Mouse (Mus musculus): ENCODE measurements around the gene Cacng6. TPM values are rescaled to one million over a fixed set of nuclear protein-coding genes. Genes with fewer than 3 reads are reported as not detected.

The Cacng6 gene
- total RNA-seq, 1 experiment from 2014 or later = not detected

DNA sequence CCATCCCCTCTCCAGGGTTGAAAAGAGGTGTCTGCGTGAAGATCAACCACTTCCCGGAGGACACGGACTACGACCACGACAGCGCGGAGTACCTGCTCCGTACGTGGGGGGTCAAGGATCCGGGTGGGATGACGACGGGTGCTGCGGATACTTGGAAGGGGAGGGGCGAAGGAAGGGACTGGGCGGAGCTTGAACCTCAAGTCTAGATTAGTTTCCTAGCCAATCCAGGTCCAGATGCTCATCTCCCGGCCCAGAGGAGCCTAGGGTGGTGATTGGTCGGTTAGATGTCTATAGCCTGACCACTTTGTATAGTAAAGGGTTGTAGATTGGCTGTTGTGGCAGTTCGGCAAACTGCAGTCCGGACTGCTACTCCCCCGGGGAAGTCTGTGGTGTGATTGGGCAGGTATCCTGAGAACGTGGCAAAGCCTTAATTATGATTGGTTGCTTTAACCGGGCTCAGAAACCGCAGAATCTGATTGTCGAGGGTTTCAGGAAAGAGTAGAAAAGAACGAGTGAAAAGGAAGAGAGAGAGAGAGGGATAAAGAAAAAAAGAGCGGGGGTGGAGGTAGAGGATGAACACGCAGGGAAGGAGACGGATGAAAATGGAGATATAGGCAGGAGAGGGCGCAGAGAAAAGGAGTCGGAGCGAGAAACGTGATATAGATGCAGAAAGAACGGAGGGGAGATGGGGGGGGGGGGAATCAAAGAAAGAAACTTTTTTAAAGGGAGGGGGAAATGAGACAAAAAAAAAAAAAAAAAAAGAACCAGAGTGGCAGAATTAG is 12.6 kb upstream of the Cacng6 start:
- peak; percentile 24 to 40; a peak in 2 of 4 replicates for ATAC-seq (replicated peaks in 1 of 2; ENCODE audit: insufficient read depth in 1 of 2, low FRiP score in 2 of 2, low TSS enrichment in 1 of 2, low read depth in 1 of 2, poor library complexity in 2 of 2, severe bottlenecking in 2 of 2)

DNA sequence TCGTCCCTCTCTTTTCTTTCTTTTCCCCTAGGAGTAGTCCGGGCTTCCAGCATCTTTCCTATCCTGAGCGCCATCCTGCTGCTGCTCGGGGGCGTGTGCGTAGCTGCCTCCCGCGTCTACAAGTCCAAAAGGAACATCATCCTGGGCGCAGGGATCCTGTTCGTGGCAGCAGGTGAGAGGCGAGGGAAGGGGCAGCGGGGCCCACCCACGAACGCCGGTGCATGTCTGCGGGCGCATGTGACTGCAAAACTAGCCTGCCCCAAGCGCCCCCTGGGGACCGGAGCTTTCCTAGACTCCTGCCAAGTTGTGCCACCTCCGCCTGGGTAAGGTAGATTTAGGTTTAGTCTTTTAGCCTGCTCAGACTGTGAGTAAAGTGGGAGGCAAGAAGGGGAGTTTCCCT is 12.0 kb upstream of the Cacng6 start:
- no peak for ATAC-seq (replicated peaks in 1 of 2; ENCODE audit: insufficient read depth in 1 of 2, low FRiP score in 2 of 2, low TSS enrichment in 1 of 2, low read depth in 1 of 2, poor library complexity in 2 of 2, severe bottlenecking in 2 of 2)

DNA sequence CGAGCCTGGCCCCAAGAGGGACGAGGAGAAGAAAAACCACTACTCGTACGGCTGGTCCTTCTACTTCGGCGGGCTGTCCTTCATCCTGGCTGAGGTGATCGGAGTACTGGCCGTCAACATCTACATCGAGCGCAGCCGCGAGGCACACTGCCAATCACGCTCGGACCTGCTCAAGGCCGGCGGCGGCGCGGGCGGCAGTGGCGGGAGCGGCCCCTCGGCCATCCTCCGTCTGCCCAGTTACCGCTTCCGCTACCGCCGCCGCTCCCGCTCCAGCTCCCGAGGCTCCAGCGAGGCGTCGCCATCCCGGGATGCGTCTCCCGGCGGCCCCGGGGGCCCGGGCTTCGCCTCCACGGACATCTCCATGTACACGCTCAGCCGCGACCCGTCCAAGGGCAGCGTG is 9.1 kb upstream of the Cacng6 start:
- no peak for ATAC-seq (replicated peaks in 1 of 2; ENCODE audit: insufficient read depth in 1 of 2, low FRiP score in 2 of 2, low TSS enrichment in 1 of 2, low read depth in 1 of 2, poor library complexity in 2 of 2, severe bottlenecking in 2 of 2)

DNA sequence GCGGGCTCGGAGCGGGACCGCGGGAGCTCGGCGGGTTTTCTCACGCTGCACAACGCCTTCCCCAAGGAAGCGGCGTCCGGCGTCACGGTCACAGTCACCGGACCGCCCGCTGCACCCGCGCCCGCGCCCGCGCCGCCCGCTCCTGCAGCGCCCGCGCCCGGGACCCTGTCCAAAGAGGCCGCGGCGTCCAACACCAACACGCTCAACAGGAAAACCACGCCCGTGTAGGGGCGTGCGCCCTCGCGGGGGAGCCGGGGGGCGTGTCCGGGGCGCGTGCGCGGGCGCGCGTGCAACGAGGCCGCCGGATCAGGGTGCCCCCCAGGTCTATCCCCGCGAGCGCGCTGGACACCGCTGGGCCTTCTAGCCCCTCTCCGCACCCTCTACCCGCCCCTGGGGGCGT is 8.6 kb upstream of the Cacng6 start:
- no peak for ATAC-seq (replicated peaks in 1 of 2; ENCODE audit: insufficient read depth in 1 of 2, low FRiP score in 2 of 2, low TSS enrichment in 1 of 2, low read depth in 1 of 2, poor library complexity in 2 of 2, severe bottlenecking in 2 of 2)

DNA sequence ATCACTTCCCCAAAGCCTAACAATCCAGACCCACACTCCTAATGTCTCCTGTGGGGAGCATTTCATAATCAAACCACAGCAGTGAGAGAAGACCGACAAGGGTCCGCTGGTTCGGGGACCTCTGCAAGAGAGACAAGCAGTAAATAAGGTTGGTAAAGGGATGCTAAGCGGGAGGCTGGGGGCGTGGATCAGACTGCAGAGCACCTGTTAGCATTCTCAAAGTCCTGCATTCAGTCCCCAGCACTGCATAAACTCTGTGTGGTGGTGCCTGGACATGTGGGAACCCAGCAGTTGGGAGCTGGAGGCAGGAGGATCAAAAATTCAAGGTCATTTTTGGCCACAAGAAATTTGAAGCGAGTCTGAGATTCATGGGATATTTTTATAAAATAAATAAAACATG is 4.1 kb upstream of the Cacng6 start:
- ATAC-seq (replicated peaks in 1 of 2; ENCODE audit: insufficient read depth in 1 of 2, low FRiP score in 2 of 2, low TSS enrichment in 1 of 2, low read depth in 1 of 2, poor library complexity in 2 of 2, severe bottlenecking in 2 of 2) = no peak

DNA sequence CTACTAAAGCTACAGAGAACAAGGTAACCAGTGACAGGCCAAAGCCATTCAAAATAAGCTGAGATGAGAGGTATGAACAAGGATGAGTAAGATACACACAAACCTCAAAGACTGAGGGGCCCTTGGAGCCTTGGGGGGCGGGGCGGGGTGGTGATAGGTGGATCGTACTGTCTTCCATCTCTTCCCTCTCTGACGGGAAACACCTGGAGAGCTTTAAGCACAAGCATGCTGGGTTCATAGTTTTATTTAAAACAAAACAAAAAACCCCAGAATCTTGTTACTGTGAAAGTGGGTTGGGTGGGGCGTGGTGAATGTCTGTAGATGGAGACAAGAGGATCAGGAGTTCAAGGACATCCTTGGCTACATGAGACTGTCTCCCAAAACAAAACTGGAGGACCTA is 3.5 kb upstream of the Cacng6 start:
- no peak for ATAC-seq (replicated peaks in 1 of 2; ENCODE audit: insufficient read depth in 1 of 2, low FRiP score in 2 of 2, low TSS enrichment in 1 of 2, low read depth in 1 of 2, poor library complexity in 2 of 2, severe bottlenecking in 2 of 2)

DNA sequence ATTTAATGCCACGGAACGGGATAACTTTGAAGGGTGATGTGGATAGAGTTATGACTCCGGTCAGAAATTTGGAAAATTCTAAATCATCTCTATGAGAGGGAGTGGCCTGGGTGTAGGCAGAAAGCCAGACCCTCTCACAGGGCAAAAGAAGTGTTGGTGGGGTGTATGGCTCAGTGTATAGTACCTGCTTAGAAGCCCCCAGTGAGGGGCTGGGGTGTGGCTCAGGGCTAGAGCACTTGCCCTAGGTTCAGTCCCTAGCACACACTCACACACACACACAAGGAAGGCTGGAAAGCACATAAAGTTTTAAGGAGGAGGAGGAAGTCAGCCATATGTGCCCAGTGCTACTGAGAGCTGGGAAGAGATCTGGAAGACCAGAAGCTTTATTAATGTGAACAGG is 2.7 kb upstream of the Cacng6 start:
- no peak for ATAC-seq (replicated peaks in 1 of 2; ENCODE audit: insufficient read depth in 1 of 2, low FRiP score in 2 of 2, low TSS enrichment in 1 of 2, low read depth in 1 of 2, poor library complexity in 2 of 2, severe bottlenecking in 2 of 2)

DNA sequence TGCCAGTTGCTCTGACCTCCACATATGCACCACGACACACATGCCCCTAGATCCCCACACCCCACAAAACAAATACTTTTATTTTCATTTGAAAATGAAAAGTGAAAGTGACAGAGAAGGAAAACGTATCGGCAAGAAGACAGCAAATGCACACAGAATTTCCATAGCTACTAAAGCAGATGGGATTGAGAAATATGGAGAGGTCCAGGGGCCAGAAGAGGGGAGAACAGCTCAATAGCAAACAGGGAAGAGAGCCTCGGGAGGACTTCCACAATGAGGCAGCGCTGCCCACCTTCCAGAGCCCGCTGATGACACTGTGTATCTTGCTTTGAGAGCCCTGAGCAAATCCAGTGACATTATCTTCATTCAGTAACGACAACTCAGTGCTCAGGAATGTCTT is 1.9 kb upstream of the Cacng6 start:
- no peak for ATAC-seq (replicated peaks in 1 of 2; ENCODE audit: insufficient read depth in 1 of 2, low FRiP score in 2 of 2, low TSS enrichment in 1 of 2, low read depth in 1 of 2, poor library complexity in 2 of 2, severe bottlenecking in 2 of 2)

DNA sequence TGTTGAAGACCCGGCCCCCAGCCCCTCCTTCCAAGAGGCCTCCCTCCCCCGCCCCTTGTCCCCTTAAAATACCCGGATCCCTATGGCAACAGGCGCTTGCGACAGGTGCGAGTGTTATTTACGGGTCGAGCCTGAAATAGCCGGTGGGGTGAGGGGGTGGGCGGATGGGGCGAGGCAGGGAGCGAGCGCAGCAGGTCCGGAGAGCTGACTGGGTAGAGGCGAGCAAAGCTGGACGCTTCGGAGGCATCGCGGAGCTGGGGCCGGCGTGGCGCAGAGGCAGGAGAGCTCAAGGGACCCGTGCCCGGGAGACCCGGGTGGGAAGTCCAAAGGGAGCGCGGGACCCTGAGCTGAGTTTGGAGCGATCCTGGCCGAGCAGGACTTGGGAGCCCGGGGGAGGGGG is 565 bp upstream of the Cacng6 start:
- ATAC-seq (replicated peaks in 1 of 2; ENCODE audit: insufficient read depth in 1 of 2, low FRiP score in 2 of 2, low TSS enrichment in 1 of 2, low read depth in 1 of 2, poor library complexity in 2 of 2, severe bottlenecking in 2 of 2) = no peak; a peak in 1 of 4 replicates

DNA sequence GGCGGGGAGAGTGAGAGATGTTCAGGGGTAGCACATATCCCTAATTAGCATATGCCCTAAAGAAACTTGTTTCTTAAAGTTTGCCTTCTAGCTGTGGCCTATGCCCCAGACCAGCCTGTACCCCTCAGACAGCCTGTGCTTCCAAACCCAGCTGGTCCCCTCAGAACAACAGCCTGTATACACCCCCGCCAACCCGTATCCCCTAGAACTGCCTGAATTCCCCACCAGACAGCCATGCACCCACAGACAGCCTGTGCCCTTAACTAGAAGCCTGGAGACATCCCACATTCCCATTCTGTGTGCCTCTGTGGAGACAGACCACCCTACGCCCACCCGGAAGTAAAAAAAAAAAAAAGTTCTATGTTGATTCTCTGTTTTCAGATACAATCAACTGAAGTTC is 1.1 kb downstream of the Cacng6 start:
- ATAC-seq (replicated peaks in 1 of 2; ENCODE audit: insufficient read depth in 1 of 2, low FRiP score in 2 of 2, low TSS enrichment in 1 of 2, low read depth in 1 of 2, poor library complexity in 2 of 2, severe bottlenecking in 2 of 2) = no peak

DNA sequence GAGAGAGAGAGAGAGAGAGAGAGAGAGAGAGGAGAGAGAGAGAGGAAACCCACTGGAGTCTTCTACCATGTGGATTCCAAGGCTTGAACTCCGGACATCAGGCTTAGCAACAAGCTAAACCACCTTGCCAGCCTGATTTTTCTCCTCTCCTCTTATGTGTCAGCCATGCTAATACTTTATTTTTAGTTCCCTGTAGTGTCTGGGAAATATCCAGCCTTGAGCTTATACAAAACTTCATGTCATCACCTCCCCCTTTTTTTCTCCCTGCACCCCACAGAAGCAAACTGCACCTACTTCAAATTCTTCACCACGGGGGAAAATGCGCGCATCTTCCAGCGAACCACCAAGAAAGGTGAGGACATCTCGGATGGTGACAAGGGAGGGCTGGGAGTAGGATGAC is 6.2 kb downstream of the Cacng6 start:
- no peak for ATAC-seq (replicated peaks in 1 of 2; ENCODE audit: insufficient read depth in 1 of 2, low FRiP score in 2 of 2, low TSS enrichment in 1 of 2, low read depth in 1 of 2, poor library complexity in 2 of 2, severe bottlenecking in 2 of 2)

DNA sequence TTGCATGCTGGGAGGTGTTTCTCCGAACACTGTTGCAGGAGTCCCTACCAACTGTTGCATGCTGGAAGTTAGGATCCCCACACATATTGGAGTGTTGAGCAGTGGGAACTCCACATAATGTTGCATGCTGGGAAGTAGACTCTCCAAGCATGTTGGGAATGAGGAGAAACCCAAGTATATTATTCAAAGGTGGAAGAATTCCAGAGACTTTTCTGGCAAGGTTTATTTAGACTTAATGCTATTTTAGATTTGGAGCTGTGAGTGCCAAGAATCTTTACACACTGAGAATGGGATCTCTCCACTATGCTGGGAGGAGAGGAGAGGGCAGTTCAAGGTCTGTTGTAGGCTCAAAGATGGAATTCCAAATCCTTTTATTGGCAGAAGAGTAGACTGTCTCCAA is 8.1 kb downstream of the Cacng6 start:
- no peak for ATAC-seq (replicated peaks in 1 of 2; ENCODE audit: insufficient read depth in 1 of 2, low FRiP score in 2 of 2, low TSS enrichment in 1 of 2, low read depth in 1 of 2, poor library complexity in 2 of 2, severe bottlenecking in 2 of 2)

DNA sequence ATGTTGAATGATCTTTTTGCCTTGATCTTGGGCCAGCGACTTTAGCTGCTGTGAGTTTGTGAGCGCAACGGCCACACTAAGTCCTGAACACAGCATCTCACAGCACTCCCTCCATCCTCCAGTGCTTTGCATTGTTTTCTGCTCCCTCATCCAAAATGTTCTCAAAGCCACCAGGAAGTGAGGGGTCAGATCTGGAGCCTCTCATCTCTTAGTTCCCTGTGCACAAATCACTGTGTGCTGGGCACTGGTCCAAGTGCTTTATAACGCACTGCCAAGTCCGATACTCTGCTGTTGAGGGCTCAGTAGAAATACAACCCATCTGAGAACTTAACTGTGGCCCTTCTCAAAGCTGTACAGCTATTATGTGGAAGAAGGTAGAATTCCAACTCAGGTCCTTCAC is 13.9 kb downstream of the Cacng6 start:
- ATAC-seq (replicated peaks in 1 of 2; ENCODE audit: insufficient read depth in 1 of 2, low FRiP score in 2 of 2, low TSS enrichment in 1 of 2, low read depth in 1 of 2, poor library complexity in 2 of 2, severe bottlenecking in 2 of 2) = no peak

DNA sequence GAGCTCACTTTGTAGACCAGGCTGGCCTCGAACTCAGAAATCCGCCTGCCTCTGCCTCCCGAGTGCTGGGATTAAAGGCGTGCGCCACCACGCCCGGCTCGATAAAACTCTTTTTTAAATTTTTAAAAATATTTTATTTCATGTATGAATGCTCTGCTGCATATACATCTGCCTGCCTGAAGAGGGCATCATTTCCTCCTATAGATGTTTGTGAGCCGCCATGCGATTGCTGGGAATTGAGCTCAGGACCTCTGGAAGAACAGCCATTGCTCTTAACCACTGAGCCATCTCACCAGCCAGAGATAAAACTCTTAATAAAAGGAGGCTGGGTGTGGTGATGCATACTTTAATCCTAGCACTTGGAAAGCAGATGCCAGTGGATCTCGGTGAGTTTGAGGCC is 16.0 kb downstream of the Cacng6 start:
- no peak for ATAC-seq (replicated peaks in 1 of 2; ENCODE audit: insufficient read depth in 1 of 2, low FRiP score in 2 of 2, low TSS enrichment in 1 of 2, low read depth in 1 of 2, poor library complexity in 2 of 2, severe bottlenecking in 2 of 2)

DNA sequence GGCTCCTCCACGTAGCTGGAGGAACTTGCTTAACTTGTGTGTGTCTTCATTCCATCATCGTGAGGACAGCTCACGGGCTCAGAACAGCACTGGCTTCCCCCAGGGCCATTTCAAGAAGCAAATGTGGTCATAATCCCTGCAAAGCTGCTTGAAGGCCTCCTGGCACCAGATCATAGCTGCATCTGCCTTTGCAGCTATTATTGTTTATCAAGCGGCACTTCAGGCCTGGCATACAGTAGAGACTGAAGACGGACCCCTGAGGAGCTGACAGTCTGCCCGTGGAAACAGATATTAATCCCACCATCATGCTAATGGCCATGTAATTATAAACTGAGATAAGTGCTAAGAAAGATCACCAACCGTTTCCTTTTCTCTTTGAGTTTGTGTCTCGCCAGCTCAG is 16.5 kb downstream of the Cacng6 start:
- ATAC-seq (replicated peaks in 1 of 2; ENCODE audit: insufficient read depth in 1 of 2, low FRiP score in 2 of 2, low TSS enrichment in 1 of 2, low read depth in 1 of 2, poor library complexity in 2 of 2, severe bottlenecking in 2 of 2) = no peak

DNA sequence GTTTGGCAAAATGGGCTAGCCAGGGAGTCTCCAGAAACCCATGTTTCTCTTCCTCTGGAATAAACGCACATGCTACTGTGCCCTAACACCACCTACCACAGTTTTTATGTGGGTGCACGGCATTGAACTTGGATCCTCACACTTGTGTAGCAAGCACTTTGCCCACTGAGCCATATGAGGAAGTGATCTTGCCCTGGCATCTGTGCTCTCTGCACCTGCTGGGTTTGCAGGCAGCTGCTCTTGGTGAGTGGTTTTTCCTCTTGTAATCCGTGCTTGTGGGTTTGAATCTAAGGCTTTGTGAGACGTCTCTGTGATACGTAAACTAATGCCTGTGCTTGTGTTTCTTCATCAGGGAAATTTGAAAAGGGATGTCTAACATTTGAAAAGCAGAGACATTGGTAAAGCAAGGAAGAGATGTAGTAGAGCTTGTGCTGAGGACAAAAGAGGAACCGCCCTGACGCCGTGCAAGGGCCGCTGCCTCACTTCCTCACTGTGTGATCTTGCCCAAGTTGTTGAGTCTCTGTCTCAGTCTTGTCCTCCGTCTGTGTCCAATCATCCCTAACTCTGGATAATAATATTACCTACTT is 18.6 kb downstream of the Cacng6 start:
- ATAC-seq (replicated peaks in 1 of 2; ENCODE audit: insufficient read depth in 1 of 2, low FRiP score in 2 of 2, low TSS enrichment in 1 of 2, low read depth in 1 of 2, poor library complexity in 2 of 2, severe bottlenecking in 2 of 2) = peak; percentile 88 to 92

DNA sequence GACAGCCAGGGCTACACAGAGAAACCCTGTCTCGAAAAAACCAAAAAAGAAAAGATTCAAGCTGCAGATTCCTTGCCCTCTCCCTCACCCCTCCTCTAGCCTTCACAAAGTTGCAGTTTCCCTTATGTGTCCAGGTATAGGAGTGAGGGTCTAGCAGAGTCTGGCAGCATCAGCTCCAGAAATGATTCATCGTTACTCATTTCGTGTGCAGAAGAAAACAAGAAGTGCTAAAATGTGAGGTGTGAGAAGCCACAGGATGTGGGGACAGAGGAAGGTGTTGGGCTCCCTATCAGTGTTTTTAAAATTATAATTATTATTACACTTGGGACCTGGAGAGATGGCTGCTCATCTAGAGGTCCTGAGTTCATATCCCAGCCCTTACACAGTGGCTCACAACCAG is 20.7 kb downstream of the Cacng6 start:
- ATAC-seq (replicated peaks in 1 of 2; ENCODE audit: insufficient read depth in 1 of 2, low FRiP score in 2 of 2, low TSS enrichment in 1 of 2, low read depth in 1 of 2, poor library complexity in 2 of 2, severe bottlenecking in 2 of 2) = no peak

DNA sequence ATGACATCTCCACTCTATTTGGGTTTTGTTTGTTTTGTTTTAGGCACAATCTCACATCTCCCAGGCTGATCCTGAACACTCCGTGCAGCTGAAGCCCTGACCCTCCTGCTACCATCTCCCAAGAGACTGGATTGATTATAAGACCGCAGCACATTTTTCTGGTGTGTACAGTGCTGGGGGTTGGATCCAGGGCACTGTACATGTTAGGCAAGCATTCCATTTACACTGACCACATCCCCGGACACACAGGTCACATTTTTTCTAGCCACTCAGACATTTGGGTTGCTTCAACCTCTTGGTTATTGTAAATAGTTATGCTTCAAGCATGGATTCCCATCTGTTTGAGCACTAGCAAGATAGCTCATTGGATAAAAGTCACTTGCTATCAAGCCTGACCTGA is 22.6 kb downstream of the Cacng6 start:
- no peak for ATAC-seq (replicated peaks in 1 of 2; ENCODE audit: insufficient read depth in 1 of 2, low FRiP score in 2 of 2, low TSS enrichment in 1 of 2, low read depth in 1 of 2, poor library complexity in 2 of 2, severe bottlenecking in 2 of 2)

DNA sequence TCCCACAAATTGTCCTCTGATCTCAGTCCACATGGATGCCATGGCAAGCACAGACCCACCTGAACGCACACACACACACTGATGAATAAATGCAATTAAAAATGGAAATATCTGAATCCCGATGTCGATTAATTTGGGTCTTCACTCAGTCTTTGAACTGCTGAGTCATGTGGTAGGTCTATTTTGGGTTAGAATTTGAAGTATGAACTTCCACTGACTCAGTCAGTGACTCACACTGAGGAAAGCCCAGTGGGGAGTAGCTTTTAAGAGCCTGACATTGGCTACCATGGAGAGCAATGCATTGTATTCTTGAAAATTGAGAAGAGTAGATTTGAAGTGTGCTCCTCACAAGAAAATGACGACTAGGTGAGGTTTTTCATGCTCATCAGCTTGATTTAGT is 23.0 kb downstream of the Cacng6 start:
- no peak for ATAC-seq (replicated peaks in 1 of 2; ENCODE audit: insufficient read depth in 1 of 2, low FRiP score in 2 of 2, low TSS enrichment in 1 of 2, low read depth in 1 of 2, poor library complexity in 2 of 2, severe bottlenecking in 2 of 2)

Data from hematopoietic stem cell, adult 5-6 weeks (primary cell).